Mouse (Mus musculus): ENCODE results near the gene Slc35f3.

DNA sequence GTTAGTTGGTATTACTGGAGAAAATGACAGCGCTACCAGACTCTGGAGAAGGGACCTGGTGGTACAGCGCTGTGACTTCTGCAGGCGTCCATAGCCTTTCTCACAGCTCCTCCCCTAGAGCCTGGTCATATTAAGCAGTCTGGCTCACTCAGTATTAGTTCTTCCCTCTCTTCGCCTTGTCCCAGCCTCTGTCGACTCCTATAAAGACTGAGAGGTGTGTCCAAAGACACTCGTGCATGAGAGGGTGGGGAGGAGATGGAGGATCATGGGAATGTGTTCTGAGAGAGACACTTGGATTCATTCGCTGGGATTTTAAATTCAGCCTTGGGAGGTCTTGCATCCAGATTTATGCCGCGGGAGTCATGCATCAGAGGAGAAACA is 124.6 kb downstream of the Slc35f3 start:
- TF ChIP-seq POLR2A (IDR thresholded peaks at IDR 0.05; ENCODE audit: borderline replicate concordance, extremely low read depth, low read depth, low read length) (no peak), CTCF (IDR thresholded peaks at IDR 0.05; ENCODE audit: insufficient read depth, low read length) (no peak)
